Mouse (Mus musculus) neural tube, embryonic 13.5 days (tissue): Measurements from ENCODE around the gene Znhit6. TPM values are rescaled to one million over a fixed set of nuclear protein-coding genes. Genes with fewer than 3 reads are reported as not detected.
A peak's percentile ranks its signal among the peaks of the same experiment; 100 is the strongest.

ENCODE experiments used
- ATAC-seq: fragments of 200-750 bp; cut with Nextera tagmentation; 2 replicates; pipeline ENCODE4 v1.8.0; 2017; ENCODE audit warnings: low read depth, mild to moderate bottlenecking, moderate TSS enrichment, moderate library complexity
- H3K27ac ChIP-seq: fragments of 300-500 bp; sonication (generic); replicated peaks from 2 replicates; pipeline ENCODE4 v1.5.1; 2015; ENCODE audit warnings: moderate library complexity, mild to moderate bottlenecking, inconsistent platforms
- H3K27me3 ChIP-seq: fragments of 300-500 bp; sonication (generic); 2 replicates; pipeline ENCODE4 v1.6.1; 2015; ENCODE audit warnings: mild to moderate bottlenecking, inconsistent platforms
- H3K36me3 ChIP-seq: fragments of 300-500 bp; sonication (generic); 2 replicates; pipeline ENCODE4 v1.6.1; 2015; ENCODE audit warnings: mild to moderate bottlenecking, inconsistent platforms
- H3K4me1 ChIP-seq: fragments of 300-500 bp; sonication (generic); replicated peaks from 2 replicates; pipeline ENCODE4 v1.6.1; 2015; ENCODE audit warnings: inconsistent platforms
- H3K4me2 ChIP-seq: fragments of 300-500 bp; sonication (generic); 2 replicates; pipeline ENCODE4 v1.6.1; 2015; ENCODE audit warnings: inconsistent platforms, mild to moderate bottlenecking, moderate library complexity
- H3K4me3 ChIP-seq: fragments of 300-500 bp; sonication (generic); 2 replicates; pipeline ENCODE4 v1.5.1; 2015; ENCODE audit warnings: mild to moderate bottlenecking, inconsistent platforms
- H3K9ac ChIP-seq: fragments of 300-500 bp; sonication (generic); 2 replicates; pipeline ENCODE4 v1.6.1; 2015; ENCODE audit warnings: moderate library complexity, mild to moderate bottlenecking, inconsistent platforms
- H3K9me3 ChIP-seq: fragments of 300-500 bp; sonication (generic); 2 replicates; pipeline ENCODE4 v1.6.1; 2016; ENCODE audit warnings: inconsistent platforms
- WGBS: fragments of 180-500 bp; shearing (Covaris S2); methylation state at CpG from one replicate; pipeline ENCODE4 v1.1.7; 2015; 5-methylcytosine and 5-hydroxymethylcytosine counted together
- polyA plus RNA-seq: library from polyadenylated mRNA; unstranded; fragments of >200 nt; fragmentation: Nextera tagmentation; extraction: Ambion mirVana; gene quantifications from 2 replicates; pipeline ENCODE4 v1.2.1, GENCODE M21; 2015

The Znhit6 gene
- polyA plus RNA-seq, 1 experiment from 2014 or later, result 34.8 TPM

- 18% methylated on average over 6 of the region's 6 CpGs for WGBS
- Histone ChIP-seq H3K4me1 (peaks cover 7% of the 10 kb centered on the region; the same call in 1 of the 2 replicates), H3K4me2 (no peak overlapping the region), H3K4me3 (no peak overlapping the region), H3K27me3 (no peaks in the 10 kb centered on the region), H3K36me3 (no peaks in the 10 kb centered on the region), H3K9me3 (no peaks in the 10 kb centered on the region), H3K27ac (no peak overlapping the region), H3K9ac (no peak overlapping the region)
- ATAC-seq, result no peak
Observed at GRCm38 (mm10) chr3:145632888-145633287, 56.9 kb downstream of the Znhit6 start.

DNA sequence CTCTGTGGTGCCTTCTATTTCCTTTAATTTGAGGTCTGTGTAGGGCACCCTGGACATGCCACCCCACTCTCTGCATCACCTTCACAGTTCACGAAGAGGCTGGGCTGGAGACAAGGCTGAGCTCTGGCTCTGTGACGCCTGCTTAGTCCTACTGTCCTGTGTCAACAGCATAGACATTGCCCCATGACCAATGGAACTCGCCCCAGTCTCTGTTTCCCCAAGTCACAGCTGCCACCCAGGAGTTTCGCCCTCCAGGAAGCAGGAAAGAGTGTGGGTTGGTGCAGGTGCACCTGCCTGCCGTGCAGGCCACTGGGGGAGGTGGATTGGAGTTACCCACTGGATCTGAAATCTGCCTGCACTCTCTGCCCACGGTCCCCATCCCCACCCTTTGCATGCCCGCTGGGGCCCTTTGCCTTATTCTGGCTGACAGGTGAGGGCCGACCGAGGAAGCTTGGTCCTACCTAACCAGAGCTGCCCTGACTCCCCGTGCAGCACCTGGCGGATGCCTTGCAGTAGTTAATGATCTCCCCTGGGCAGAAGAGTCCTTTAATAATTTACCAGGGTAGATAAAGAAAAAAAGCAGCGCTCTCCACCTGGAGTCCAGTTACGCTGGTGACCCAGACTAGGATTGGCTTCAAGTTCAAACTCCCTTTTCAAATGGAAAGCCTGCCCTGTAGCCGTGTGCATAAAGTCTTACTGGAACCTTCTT is 58.2 kb downstream of the Znhit6 start:
- no peak for ATAC-seq
- H3K27ac ChIP-seq, result no peak overlapping the region
- H3K9me3 ChIP-seq, result no peaks in the 10 kb centered on the region
- H3K9ac ChIP-seq, result no peak overlapping the region
- H3K27me3 ChIP-seq, result no peaks in the 10 kb centered on the region
- peaks cover 7% of the 10 kb centered on the region; the same call in 1 of the 2 replicates for H3K4me1 ChIP-seq
- no peaks in the 10 kb centered on the region for H3K36me3 ChIP-seq
- WGBS, result 80% methylated on average over 14 of the region's 14 CpGs
- no peak overlapping the region for H3K4me2 ChIP-seq
- no peak overlapping the region for H3K4me3 ChIP-seq

DNA sequence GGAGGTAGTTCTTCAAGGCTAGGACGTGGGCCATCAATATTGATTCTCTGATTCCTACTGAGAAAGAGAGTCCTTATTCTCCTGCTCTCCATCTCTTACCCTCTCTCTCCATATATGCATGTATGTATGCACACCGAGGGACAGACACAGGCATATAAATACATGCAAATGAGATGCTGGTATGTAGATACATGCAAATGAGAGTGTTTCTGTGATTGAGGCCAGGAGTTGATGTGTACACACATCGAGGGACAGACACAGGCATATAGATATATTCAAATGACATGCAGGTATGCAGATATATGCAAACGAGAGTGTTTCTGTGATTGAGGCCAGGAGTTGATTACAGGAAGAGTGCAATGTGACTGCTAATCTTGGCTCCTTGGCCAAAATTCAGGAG is 64.2 kb downstream of the Znhit6 start:
- WGBS, result 51% methylated on average over 4 of the region's 4 CpGs
- peak; percentile 57; the same call in 1 of the 2 replicates for ATAC-seq
- H3K27ac ChIP-seq, result no peak overlapping the region
- H3K27me3 ChIP-seq, result no peaks in the 10 kb centered on the region
- no peak overlapping the region for H3K4me3 ChIP-seq
- H3K4me1 ChIP-seq, result peaks cover 21% of the 10 kb centered on the region
- no peak overlapping the region for H3K4me2 ChIP-seq
- H3K9me3 ChIP-seq, result no peaks in the 10 kb centered on the region
- no peaks in the 10 kb centered on the region for H3K36me3 ChIP-seq
- H3K9ac ChIP-seq, result no peak overlapping the region

DNA sequence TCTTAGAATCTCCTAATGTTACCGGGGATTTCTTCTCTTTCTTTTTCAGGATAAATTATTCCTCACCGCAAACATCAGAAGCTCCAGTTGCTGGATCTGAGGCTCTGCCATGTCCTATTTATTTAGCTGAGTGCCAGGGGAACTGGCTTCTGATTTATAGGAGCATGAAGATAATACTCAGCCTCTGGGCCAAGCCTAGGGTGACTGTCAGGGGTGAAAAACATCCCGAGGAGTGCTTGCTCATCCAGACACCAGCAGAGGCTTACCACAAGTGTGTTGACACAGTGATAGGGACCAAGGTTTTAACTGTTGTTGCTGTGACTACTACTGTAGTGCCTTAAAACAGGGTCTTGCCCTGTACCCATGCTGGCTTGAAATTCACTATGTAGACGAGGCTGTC is 64.6 kb downstream of the Znhit6 start:
- Histone ChIP-seq H3K4me3 (no peak overlapping the region), H3K27me3 (no peaks in the 10 kb centered on the region), H3K4me1 (peaks cover 25% of the 10 kb centered on the region), H3K4me2 (no peak overlapping the region), H3K36me3 (no peaks in the 10 kb centered on the region), H3K9me3 (no peaks in the 10 kb centered on the region), H3K9ac (no peak overlapping the region), H3K27ac (no peak overlapping the region)
- WGBS, result 48% methylated on average over 4 of the region's 4 CpGs
- ATAC-seq, result 0 out of 2 replicates have a peak, but pooled peaks have one; percentile 15

DNA sequence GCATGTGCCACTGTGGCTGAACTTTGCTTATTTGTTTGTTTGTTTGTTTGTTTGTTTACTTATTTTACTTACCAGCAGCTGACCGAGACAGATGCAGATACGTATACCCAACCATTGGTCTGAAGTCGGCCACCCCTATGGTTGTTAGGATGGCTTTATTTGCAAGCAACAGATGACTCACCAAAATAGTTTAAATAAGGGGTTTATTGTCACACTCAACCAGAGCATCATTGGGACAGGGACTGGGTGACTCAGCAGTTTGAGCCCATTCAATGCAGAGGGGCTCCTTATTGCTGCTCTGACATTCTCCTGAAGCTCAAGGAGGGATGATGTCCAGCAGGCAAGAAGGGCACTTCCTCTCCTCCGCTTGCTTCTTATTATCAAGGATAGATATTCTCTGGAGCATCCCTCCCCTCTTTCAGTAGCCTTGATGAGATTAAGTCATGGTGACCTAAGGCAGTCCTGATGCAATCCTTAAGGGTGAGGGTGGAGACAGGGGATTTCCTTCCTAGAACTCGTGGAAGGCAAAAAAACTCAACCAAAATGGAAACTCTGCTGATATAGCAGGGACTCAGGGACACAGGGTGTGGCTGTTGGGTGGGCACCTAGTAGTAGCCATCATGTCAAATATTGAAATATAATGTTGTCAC is 65.2 kb downstream of the Znhit6 start:
- H3K27ac ChIP-seq, result no peak overlapping the region
- H3K27me3 ChIP-seq, result no peaks in the 10 kb centered on the region
- 84% methylated on average over 5 of the region's 5 CpGs for WGBS
- H3K4me3 ChIP-seq, result no peak overlapping the region
- H3K4me2 ChIP-seq, result no peak overlapping the region
- peaks cover 29% of the 10 kb centered on the region for H3K4me1 ChIP-seq
- no peak for ATAC-seq
- no peak overlapping the region for H3K9ac ChIP-seq
- H3K9me3 ChIP-seq, result no peaks in the 10 kb centered on the region
- H3K36me3 ChIP-seq, result no peaks in the 10 kb centered on the region

DNA sequence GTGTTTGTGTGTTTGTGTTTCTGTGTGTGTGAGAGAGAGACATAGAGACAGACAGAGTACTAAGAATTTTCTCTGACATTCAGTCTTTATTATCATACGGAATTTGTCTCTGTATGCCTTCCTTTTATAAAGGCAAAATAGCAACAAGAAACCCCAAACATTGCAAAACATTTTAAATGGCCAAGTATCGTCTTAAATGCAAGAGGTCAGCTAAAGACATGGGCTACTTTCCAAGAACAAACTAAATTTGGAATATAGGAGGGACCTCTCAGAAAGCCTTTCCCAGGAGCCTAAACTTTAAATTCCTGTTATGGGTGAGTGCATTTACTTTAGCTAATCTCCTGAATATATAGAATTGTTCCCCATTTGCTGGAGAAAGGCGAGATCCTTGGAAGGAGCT is 65.9 kb downstream of the Znhit6 start:
- no peaks in the 10 kb centered on the region for H3K9me3 ChIP-seq
- 81% methylated on average over 3 of the region's 3 CpGs for WGBS
- peaks cover 35% of the 10 kb centered on the region for H3K4me1 ChIP-seq
- no peak overlapping the region for H3K9ac ChIP-seq
- no peaks in the 10 kb centered on the region for H3K36me3 ChIP-seq
- no peak for ATAC-seq
- no peak overlapping the region for H3K4me2 ChIP-seq
- no peaks in the 10 kb centered on the region for H3K27me3 ChIP-seq
- H3K27ac ChIP-seq, result no peak overlapping the region
- H3K4me3 ChIP-seq, result no peak overlapping the region

- no peak overlapping the region for H3K4me3 ChIP-seq
- H3K27me3 ChIP-seq, result peaks cover 6% of the 10 kb centered on the region; the same call in 1 of the 2 replicates
- ATAC-seq, result no peak
- H3K9ac ChIP-seq, result no peak overlapping the region
- H3K9me3 ChIP-seq, result no peaks in the 10 kb centered on the region
- no peak overlapping the region for H3K27ac ChIP-seq
- H3K4me1 ChIP-seq, result peaks cover 42% of the 10 kb centered on the region
- WGBS, result 38% methylated on average over 11 of the region's 11 CpGs
- no peak overlapping the region for H3K4me2 ChIP-seq
- H3K36me3 ChIP-seq, result no peaks in the 10 kb centered on the region
Observed at GRCm38 (mm10) chr3:145642861-145643260, 66.9 kb downstream of the Znhit6 start.

GRCm38 (mm10) chr3:145645463-145645862 is 69.5 kb downstream of the Znhit6 start:
- Histone ChIP-seq H3K36me3 (no peaks in the 10 kb centered on the region), H3K27ac (no peak overlapping the region), H3K9ac (no peak overlapping the region), H3K4me2 (no peak overlapping the region), H3K4me1 (peaks cover 50% of the 10 kb centered on the region), H3K4me3 (no peak overlapping the region), H3K9me3 (no peaks in the 10 kb centered on the region), H3K27me3 (peaks cover 18% of the 10 kb centered on the region)
- no peak for ATAC-seq
- 40% methylated on average over 6 of the region's 6 CpGs for WGBS

- peak overlapping the region; percentile 20; the same call in 1 of the 2 replicates for H3K27ac ChIP-seq
- WGBS, result 11% methylated on average over 3 of the region's 3 CpGs
- H3K27me3 ChIP-seq, result peaks cover 21% of the 10 kb centered on the region
- H3K4me3 ChIP-seq, result no peak overlapping the region
- H3K9me3 ChIP-seq, result no peaks in the 10 kb centered on the region
- ATAC-seq, result no peak
- no peaks in the 10 kb centered on the region for H3K36me3 ChIP-seq
- H3K4me2 ChIP-seq, result no peak overlapping the region
- H3K4me1 ChIP-seq, result peaks cover 51% of the 10 kb centered on the region
- no peak overlapping the region for H3K9ac ChIP-seq
Observed at GRCm38 (mm10) chr3:145646009-145646408, 70.0 kb downstream of the Znhit6 start.

DNA sequence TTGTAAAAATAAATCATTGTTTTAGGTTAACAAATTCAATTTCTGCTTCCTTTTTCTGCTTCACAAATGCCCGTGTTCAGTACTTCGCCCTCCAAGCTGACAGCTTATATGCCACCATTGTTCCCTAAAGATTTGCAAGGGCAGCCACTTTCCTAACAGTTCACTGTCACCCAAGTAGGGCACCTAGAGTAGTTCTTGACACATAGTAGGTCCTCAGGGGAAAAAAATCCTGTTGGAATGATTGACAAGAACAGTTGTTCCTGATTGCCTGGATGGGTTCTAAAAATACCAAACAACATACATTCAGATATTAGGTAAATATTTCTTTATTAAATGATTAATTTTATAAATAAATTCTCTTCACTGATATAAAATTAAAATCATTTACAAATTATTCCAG is 70.7 kb downstream of the Znhit6 start:
- Histone ChIP-seq H3K27me3 (peaks cover 27% of the 10 kb centered on the region), H3K27ac (no peak overlapping the region), H3K9ac (no peak overlapping the region), H3K36me3 (no peaks in the 10 kb centered on the region), H3K4me2 (no peak overlapping the region), H3K4me3 (no peak overlapping the region), H3K9me3 (no peaks in the 10 kb centered on the region), H3K4me1 (peaks cover 58% of the 10 kb centered on the region)
- 21% methylated on average over 2 of the region's 2 CpGs for WGBS
- ATAC-seq, result no peak

DNA sequence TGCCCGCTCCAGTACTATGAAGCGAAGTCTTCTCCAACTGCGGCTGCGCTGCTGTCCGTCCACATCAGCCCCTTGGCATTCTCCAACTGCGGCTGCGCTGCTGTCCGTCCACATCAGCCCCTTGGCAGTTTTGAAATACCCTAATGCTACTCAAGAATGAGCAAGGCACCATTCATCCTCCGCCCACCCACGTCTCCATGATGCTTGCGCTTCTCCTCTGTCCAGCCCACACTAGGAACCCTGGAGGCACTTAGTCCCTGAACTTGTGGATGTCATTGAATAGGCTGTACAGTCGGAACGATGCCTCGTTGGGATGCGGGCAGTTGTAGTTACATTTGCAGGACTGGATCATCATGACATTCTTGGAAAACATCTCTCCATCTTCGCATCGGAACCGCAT is 71.4 kb downstream of the Znhit6 start:
- Histone ChIP-seq H3K4me3 (peak overlapping the region; percentile 55; the same call in 1 of the 2 replicates), H3K36me3 (no peaks in the 10 kb centered on the region), H3K27me3 (peaks cover 34% of the 10 kb centered on the region), H3K9me3 (no peaks in the 10 kb centered on the region), H3K27ac (no peak overlapping the region), H3K4me1 (peaks cover 65% of the 10 kb centered on the region), H3K4me2 (peak overlapping the region; percentile 80), H3K9ac (no peak overlapping the region)
- ATAC-seq, result no peak
- WGBS, result 80% methylated on average over 18 of the region's 18 CpGs

DNA sequence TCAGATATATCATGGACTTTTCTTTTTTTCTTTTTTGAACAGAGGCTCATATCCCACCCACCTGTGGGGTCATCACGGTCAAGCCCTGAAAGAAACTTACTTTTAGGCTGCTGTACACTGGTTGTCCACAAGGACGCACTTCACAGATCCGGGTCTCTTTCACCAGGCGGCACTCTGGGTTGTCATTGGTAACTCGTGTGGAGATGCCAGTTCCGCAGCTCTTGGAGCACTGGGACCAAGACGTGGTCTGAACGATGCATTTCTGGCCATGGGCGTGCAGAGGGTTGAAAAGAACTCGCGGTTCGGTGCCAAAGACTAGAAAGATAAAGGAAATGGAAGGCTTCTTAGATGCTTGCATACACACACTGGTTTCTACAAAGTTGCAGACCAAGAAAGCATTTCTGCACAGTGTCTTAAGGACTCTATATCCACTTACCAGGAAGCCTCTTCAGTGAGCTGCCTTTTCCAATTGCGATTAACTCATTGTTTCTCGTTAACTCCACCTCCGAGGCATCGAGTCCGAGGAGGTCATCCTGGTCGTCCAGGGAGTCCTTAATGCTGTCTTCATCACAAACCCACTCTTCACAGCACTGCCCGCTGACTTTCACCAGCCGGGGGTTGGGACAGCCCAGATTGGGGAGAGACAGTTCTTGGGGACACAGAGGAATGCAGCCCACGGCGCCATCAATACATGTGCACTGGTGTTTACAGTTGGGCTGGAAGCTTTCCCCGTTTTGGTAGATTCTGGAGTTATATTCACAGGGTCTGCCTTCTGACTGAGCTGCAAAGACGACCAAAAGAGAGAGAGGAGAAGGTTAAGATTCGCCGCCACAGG is 72.3 kb downstream of the Znhit6 start:
- Histone ChIP-seq H3K36me3 (no peaks in the 10 kb centered on the region), H3K9ac (peak overlapping the region; percentile 77), H3K4me2 (peak overlapping the region; percentile 80), H3K4me3 (peak overlapping the region; percentile 55), H3K27ac (peak overlapping the region; percentile 74), H3K27me3 (peaks cover 42% of the 10 kb centered on the region), H3K4me1 (peaks cover 74% of the 10 kb centered on the region), H3K9me3 (no peaks in the 10 kb centered on the region)
- no peak for ATAC-seq
- 14% methylated on average over 26 of the region's 26 CpGs for WGBS
